Mouse (Mus musculus) limb, embryonic 14.5 days (tissue): ENCODE data around the gene Calcoco2. TPM values are rescaled to one million over a fixed set of nuclear protein-coding genes. Genes with fewer than 3 reads are reported as not detected.
A peak's percentile ranks its signal among the peaks of the same experiment; 100 is the strongest.
"Not testable (repeated sequence)": the region's sequence is repeated elsewhere in the genome, so short reads cannot be mapped to it uniquely, and the experiment has no call there.

Source experiments
- ATAC-seq: fragments of 200-750 bp; cut with Nextera tagmentation; 2 replicates; pipeline ENCODE4 v1.8.0; 2017; ENCODE audit warnings: low read depth, moderate number of reproducible peaks, moderate TSS enrichment; ENCODE audit not compliant: low FRiP score
- DNase-seq: peaks from one replicate; pipeline ENCODE4 v3.0.0-alpha.2; 2015; ENCODE audit warnings: low spot score
- H3K27ac ChIP-seq: fragments of 300-500 bp; sonication (generic); replicated peaks from 2 replicates; pipeline ENCODE4 v1.5.1; 2014; ENCODE audit warnings: low read depth, mild to moderate bottlenecking, low read length, moderate library complexity, mixed read lengths
- H3K27me3 ChIP-seq: fragments of 300-500 bp; sonication (generic); 2 replicates; pipeline ENCODE4 v1.6.1; 2014; ENCODE audit warnings: low read length, mixed read lengths; ENCODE audit not compliant: control insufficient read depth, insufficient read depth
- H3K36me3 ChIP-seq: fragments of 300-500 bp; sonication (generic); 2 replicates; pipeline ENCODE4 v1.6.1; 2014; ENCODE audit warnings: mild to moderate bottlenecking, low read length, moderate library complexity, mixed read lengths; ENCODE audit not compliant: control insufficient read depth, insufficient read depth
- H3K4me1 ChIP-seq: fragments of 300-500 bp; sonication (generic); 2 replicates; pipeline ENCODE4 v1.6.1; 2014; ENCODE audit warnings: antibody characterized with exemption, low read length, mixed read lengths; ENCODE audit not compliant: control insufficient read depth, insufficient read depth
- H3K4me2 ChIP-seq: fragments of 300-500 bp; sonication (generic); replicated peaks from 2 replicates; pipeline ENCODE4 v1.6.1; 2014; ENCODE audit warnings: low read depth, mild to moderate bottlenecking, low read length, moderate library complexity; ENCODE audit not compliant: severe bottlenecking
- H3K4me3 ChIP-seq: fragments of 300-500 bp; sonication (generic); replicated peaks from 2 replicates; pipeline ENCODE4 v1.5.1; 2014; ENCODE audit warnings: low read length
- H3K9ac ChIP-seq: fragments of 300-500 bp; sonication (generic); 2 replicates; pipeline ENCODE4 v1.6.1; 2014; ENCODE audit warnings: mild to moderate bottlenecking, low read depth, low read length, moderate library complexity; ENCODE audit not compliant: severe bottlenecking
- H3K9me3 ChIP-seq: fragments of 300-500 bp; sonication (generic); 2 replicates; pipeline ENCODE4 v1.6.1; 2016; ENCODE audit warnings: low read length; ENCODE audit not compliant: control insufficient read depth
- POLR2A ChIP-seq: fragments of 200-500 bp; IDR thresholded peaks from 2 replicates; pipeline ENCODE4 v1.8.0; 2012; ENCODE audit warnings: inconsistent platforms, mild to moderate bottlenecking, moderate library complexity, borderline replicate concordance; ENCODE audit not compliant: insufficient read depth, insufficient read length; ENCODE audit errors: extremely low read depth
- WGBS: fragments of 180-500 bp; shearing (Covaris S2); extraction: QIAGEN DNeasy Blood & Tissue Kit; methylation state at CpG from one replicate; pipeline ENCODE4 v1.1.7; 2014; 5-methylcytosine and 5-hydroxymethylcytosine counted together
- polyA plus RNA-seq, 2 experiments: library from polyadenylated mRNA; depleted of rRNA in 1 of 2; stranded (reverse) in 1 of 2; unstranded in 1 of 2; fragments of >200 nt; fragmentation: Nextera tagmentation in 1 of 2; extraction: Ambion mirVana in 1 of 2; gene quantifications; 2 replicates each; pipeline versions ENCODE4 v1.2.1 to v1.2.3; 2012 to 2014

Calcoco2 gene
- polyA plus RNA-seq, 2 experiments = not detected

GRCm38 (mm10) chr11:96135847-96136246 lies 24.1 kb upstream of the Calcoco2 start:
- Histone ChIP-seq H3K9me3 (no peaks in the 10 kb centered on the region), H3K36me3 (no peaks in the 10 kb centered on the region), H3K4me1 (0 out of 2 replicates have a peak, but pooled peaks cover 4% of the 10 kb centered on the region), H3K27me3 (no peaks in the 10 kb centered on the region), H3K4me3 (no peak overlapping the region), H3K9ac (no peak overlapping the region), H3K4me2 (no peak overlapping the region), H3K27ac (no peak overlapping the region)
- WGBS = 61% methylated on average over 8 of the region's 8 CpGs
- no peak for TF ChIP-seq POLR2A
- DNase-seq = no peak
- no peak for ATAC-seq

GRCm38 (mm10) chr11:96133239-96133865 lies 21.6 kb upstream of the Calcoco2 start, which contains the start of gene Ttll6:
TSS of gene Ttll6 (plus strand) at chr11:96133786.
- Histone ChIP-seq H3K9ac (0 out of 2 replicates have a peak within 1 kb of the TSS, but pooled peaks have one; percentile 12), H3K36me3 (no peaks in the 10 kb centered on the region), H3K27me3 (no peaks in the 10 kb centered on the region), H3K9me3 (no peaks in the 10 kb centered on the region), H3K4me3 (no peak within 1 kb of the TSS; the same call in 1 of the 2 replicates), H3K27ac (no peak within 1 kb of the TSS), H3K4me2 (peak within 1 kb of the TSS; percentile 34), H3K4me1 (0 out of 2 replicates have a peak, but pooled peaks cover 4% of the 10 kb centered on the region)
- DNase-seq (peak; percentile 72), ATAC-seq (no peak)
- WGBS = 17% methylated on average over 16 of the region's 16 CpGs
- TF ChIP-seq POLR2A = no peak

- H3K4me2 ChIP-seq = no peak overlapping the region
- DNase-seq (no peak), ATAC-seq (no peak)
- WGBS = 47% methylated on average over 10 of the region's 10 CpGs
- peaks cover 8% of the 10 kb centered on the region for H3K27me3 ChIP-seq
- H3K9ac ChIP-seq = no peak overlapping the region
- no peak overlapping the region for H3K27ac ChIP-seq
- H3K9me3 ChIP-seq = no peaks in the 10 kb centered on the region
- H3K4me3 ChIP-seq = no peak overlapping the region
- no peaks in the 10 kb centered on the region for H3K4me1 ChIP-seq
- H3K36me3 ChIP-seq = no peaks in the 10 kb centered on the region
- TF ChIP-seq POLR2A = no peak
Observed at GRCm38 (mm10) chr11:96130606-96131005, 18.8 kb upstream of the Calcoco2 start.

- Histone ChIP-seq H3K4me3 (peak overlapping the region; percentile 36), H3K4me2 (peak overlapping the region; percentile 61), H3K4me1 (no peaks in the 10 kb centered on the region), H3K9ac (no peak overlapping the region), H3K9me3 (no peaks in the 10 kb centered on the region), H3K27ac (no peak overlapping the region), H3K36me3 (no peaks in the 10 kb centered on the region), H3K27me3 (peaks cover 37% of the 10 kb centered on the region)
- WGBS = 1% methylated on average over 44 of the region's 45 CpGs
- ATAC-seq (no peak; the same call in 1 of the 2 replicates), DNase-seq (no peak)
- TF ChIP-seq POLR2A = no peak
Observed at GRCm38 (mm10) chr11:96124052-96124914, 12.5 kb upstream of the Calcoco2 start.

- H3K4me3 ChIP-seq, H3K4me2 ChIP-seq, ATAC-seq, H3K9me3 ChIP-seq, H3K9ac ChIP-seq, H3K36me3 ChIP-seq, H3K27ac ChIP-seq, DNase-seq, H3K4me1 ChIP-seq: not testable (repeated sequence)
- H3K27me3 ChIP-seq = peaks cover 37% of the 10 kb centered on the region
- whole genome bisulfite sequencing = 84% methylated on average over 3 of the region's 4 CpGs
Observed at GRCm38 (mm10) chr11:96122806-96123205, 11.0 kb upstream of the Calcoco2 start.
